Mouse (Mus musculus) lung, embryonic 14.5 days (tissue): ENCODE results near the gene Chst3. TPM values are rescaled to one million over a fixed set of nuclear protein-coding genes. Genes with fewer than 3 reads are reported as not detected.
A peak's percentile ranks its signal among the peaks of the same experiment; 100 is the strongest.
"Not testable (repeated sequence)": the region's sequence is repeated elsewhere in the genome, so short reads cannot be mapped to it uniquely, and the experiment has no call there.

Source experiments
- ATAC-seq: fragments of 200-750 bp; cut with Nextera tagmentation; 2 replicates; pipeline ENCODE4 v1.8.0; 2017; ENCODE audit warnings: mild to moderate bottlenecking, moderate TSS enrichment, moderate library complexity; ENCODE audit not compliant: insufficient read depth
- DNase-seq: peaks from one replicate; pipeline ENCODE4 v3.0.0-alpha.2; 2015
- H3K27ac ChIP-seq: fragments of 300-500 bp; sonication (generic); 2 replicates; pipeline ENCODE4 v1.5.1; 2014; ENCODE audit warnings: low read depth, mild to moderate bottlenecking, moderate library complexity
- H3K27me3 ChIP-seq: fragments of 300-500 bp; sonication (generic); 2 replicates; pipeline ENCODE4 v1.6.1; 2014; ENCODE audit warnings: low read length, control low read depth; ENCODE audit not compliant: insufficient read depth
- H3K36me3 ChIP-seq: fragments of 300-500 bp; sonication (generic); 2 replicates; pipeline ENCODE4 v1.6.1; 2014; ENCODE audit warnings: control low read depth; ENCODE audit not compliant: insufficient read depth
- H3K4me1 ChIP-seq: fragments of 300-500 bp; sonication (generic); 2 replicates; pipeline ENCODE4 v1.6.1; 2014; ENCODE audit warnings: antibody characterized with exemption, control low read depth; ENCODE audit not compliant: insufficient read depth
- H3K4me2 ChIP-seq: fragments of 300-500 bp; sonication (generic); 2 replicates; pipeline ENCODE4 v1.6.1; 2014; ENCODE audit warnings: mild to moderate bottlenecking
- H3K4me3 ChIP-seq: fragments of 300-500 bp; sonication (generic); 2 replicates; pipeline ENCODE4 v1.5.1; 2014; ENCODE audit warnings: low read depth, low read length
- H3K9ac ChIP-seq: fragments of 300-500 bp; sonication (generic); 2 replicates; pipeline ENCODE4 v1.6.1; 2014
- H3K9me3 ChIP-seq: fragments of 300-500 bp; sonication (generic); 2 replicates; pipeline ENCODE4 v1.6.1; 2016; ENCODE audit warnings: low read depth, low read length, control low read depth
- CTCF ChIP-seq: IDR thresholded peaks from 2 replicates; pipeline ENCODE4 v1.5.1; 2016; ENCODE audit warnings: antibody characterized with exemption, low read depth
- WGBS: fragments of 180-500 bp; shearing (Covaris S2); extraction: QIAGEN DNeasy Blood & Tissue Kit; methylation state at CpG from one replicate; pipeline ENCODE4 v1.1.7; 2014; 5-methylcytosine and 5-hydroxymethylcytosine counted together
- polyA plus RNA-seq: library from polyadenylated mRNA; unstranded; fragments of >200 nt; fragmentation: Nextera tagmentation; extraction: Ambion mirVana; gene quantifications from 2 replicates; pipeline ENCODE4 v1.2.1, GENCODE M21; 2014

Chst3 gene
- polyA plus RNA-seq, 1 experiment from 2014 or later: 2.1 TPM

DNA sequence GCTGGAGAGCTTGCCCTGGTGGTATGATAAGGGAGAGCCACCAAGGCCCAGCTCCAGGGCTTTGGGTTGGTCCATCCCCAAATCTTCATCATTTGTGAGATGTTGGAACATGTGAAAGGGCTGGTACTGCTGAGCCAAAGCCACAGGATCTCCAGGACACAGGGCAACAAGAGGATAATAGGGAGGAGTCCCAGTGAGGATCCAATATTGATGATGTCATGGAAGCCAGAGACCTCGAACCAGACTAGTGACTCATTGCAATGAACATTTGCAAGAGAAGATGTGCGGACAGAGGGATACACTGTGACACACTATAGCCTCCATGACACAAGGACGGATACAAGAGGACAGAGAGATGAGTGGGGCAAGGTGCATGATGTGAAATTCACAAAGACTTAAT, 60.9 kb downstream of the Chst3 start:
- ATAC-seq (no peak), DNase-seq (no peak)
- Histone ChIP-seq H3K27ac (no peak overlapping the region), H3K9me3 (no peaks in the 10 kb centered on the region), H3K9ac (no peak overlapping the region), H3K4me2 (no peak overlapping the region), H3K4me3 (no peak overlapping the region), H3K36me3 (no peaks in the 10 kb centered on the region), H3K27me3 (no peaks in the 10 kb centered on the region), H3K4me1 (no peaks in the 10 kb centered on the region)
- TF ChIP-seq CTCF: no peak
- WGBS: 87% methylated on average over 3 of the region's 3 CpGs

DNA sequence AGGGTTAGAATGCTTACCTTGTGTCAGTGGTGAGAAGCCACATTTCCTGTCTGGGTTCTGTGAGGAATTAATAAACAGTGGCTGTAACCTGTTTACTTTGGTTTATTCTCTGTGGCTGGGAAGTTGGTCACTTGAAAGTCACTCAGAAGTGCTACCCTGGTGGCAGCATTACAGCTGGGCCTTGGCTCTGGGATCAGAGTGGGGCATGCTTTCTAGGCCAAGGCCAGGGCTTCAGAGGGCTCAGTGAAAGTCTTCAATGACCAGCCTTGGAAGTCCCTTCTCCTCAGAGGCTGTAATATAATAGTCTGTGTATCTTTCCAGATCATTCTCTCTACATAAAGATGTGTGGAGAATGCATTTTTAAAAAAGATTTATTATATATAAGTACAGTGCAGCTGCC, 63.0 kb downstream of the Chst3 start:
- no peak overlapping the region for H3K4me3 ChIP-seq
- H3K27ac ChIP-seq: no peak overlapping the region
- DNase-seq (no peak), ATAC-seq (no peak)
- no peaks in the 10 kb centered on the region for H3K36me3 ChIP-seq
- H3K9ac ChIP-seq: no peak overlapping the region
- no peak for TF ChIP-seq CTCF
- no peaks in the 10 kb centered on the region for H3K9me3 ChIP-seq
- no peaks in the 10 kb centered on the region for H3K4me1 ChIP-seq
- no peaks in the 10 kb centered on the region for H3K27me3 ChIP-seq
- H3K4me2 ChIP-seq: no peak overlapping the region

DNA sequence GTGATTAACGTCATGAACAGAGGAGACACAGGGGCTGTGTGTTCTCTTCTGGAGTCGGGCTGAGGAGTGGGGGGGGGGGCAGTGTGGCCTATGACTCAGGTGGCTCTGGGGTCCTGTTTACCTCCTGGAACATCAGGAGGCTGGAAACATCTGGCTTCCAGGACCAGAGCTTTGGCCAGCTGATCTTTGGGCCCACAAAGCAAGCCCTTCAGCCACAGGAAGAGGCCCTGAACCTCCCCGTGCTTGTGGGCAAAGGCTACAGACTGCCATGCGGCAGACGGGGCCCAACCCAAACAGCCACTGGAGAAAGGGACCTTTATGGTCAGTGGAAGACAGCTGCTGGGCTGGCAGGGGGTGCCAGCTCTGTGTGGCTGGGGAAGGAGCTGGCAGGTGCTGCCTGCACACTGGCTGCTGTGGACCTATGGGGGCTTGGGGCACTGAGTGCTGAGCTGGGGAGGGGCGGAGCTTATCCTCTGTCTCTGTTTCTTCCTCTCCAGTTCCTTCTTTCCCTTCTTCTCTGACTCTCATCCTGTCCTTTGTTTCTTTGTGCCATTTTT, 67.9 kb downstream of the Chst3 start:
- H3K4me1 ChIP-seq: no peaks in the 10 kb centered on the region
- 61% methylated on average over 6 of the region's 6 CpGs for WGBS
- H3K36me3 ChIP-seq: no peaks in the 10 kb centered on the region
- no peak overlapping the region for H3K4me3 ChIP-seq
- no peak overlapping the region for H3K4me2 ChIP-seq
- ATAC-seq: no peak
- no peaks in the 10 kb centered on the region for H3K9me3 ChIP-seq
- no peak for DNase-seq
- no peak overlapping the region for H3K27ac ChIP-seq
- H3K9ac ChIP-seq: no peak overlapping the region
- no peak for TF ChIP-seq CTCF
- no peaks in the 10 kb centered on the region for H3K27me3 ChIP-seq

DNA sequence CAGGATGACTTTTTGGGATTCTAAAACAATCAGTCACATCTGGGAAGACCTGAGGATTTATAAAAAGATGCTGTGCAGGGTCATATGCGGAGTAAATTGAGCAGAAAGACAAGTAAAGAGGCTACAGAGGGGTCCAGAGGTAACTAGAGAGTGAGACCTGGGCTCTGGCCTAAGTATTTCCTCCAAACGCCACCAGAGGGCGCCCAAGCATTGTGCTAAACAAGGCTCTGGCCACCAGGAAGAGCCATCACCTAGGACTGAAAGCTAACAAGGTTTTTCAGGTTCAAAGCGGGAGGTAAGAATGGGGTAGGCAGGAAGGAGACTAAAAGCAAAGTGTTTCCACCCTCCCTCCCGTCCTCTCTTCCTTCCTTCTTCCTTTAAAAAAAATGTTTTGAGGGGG, 71.0 kb downstream of the Chst3 start:
- peak; percentile 97 for TF ChIP-seq CTCF
- Histone ChIP-seq H3K4me3 (no peak overlapping the region), H3K9me3 (no peaks in the 10 kb centered on the region), H3K4me1 (no peaks in the 10 kb centered on the region), H3K9ac (no peak overlapping the region), H3K27ac (no peak overlapping the region), H3K36me3 (no peaks in the 10 kb centered on the region), H3K4me2 (no peak overlapping the region), H3K27me3 (no peaks in the 10 kb centered on the region)
- peak; percentile 93 for DNase-seq
- WGBS: 3% methylated on average over 5 of the region's 5 CpGs
- ATAC-seq: peak; percentile 47; the same call in 1 of the 2 replicates

DNA sequence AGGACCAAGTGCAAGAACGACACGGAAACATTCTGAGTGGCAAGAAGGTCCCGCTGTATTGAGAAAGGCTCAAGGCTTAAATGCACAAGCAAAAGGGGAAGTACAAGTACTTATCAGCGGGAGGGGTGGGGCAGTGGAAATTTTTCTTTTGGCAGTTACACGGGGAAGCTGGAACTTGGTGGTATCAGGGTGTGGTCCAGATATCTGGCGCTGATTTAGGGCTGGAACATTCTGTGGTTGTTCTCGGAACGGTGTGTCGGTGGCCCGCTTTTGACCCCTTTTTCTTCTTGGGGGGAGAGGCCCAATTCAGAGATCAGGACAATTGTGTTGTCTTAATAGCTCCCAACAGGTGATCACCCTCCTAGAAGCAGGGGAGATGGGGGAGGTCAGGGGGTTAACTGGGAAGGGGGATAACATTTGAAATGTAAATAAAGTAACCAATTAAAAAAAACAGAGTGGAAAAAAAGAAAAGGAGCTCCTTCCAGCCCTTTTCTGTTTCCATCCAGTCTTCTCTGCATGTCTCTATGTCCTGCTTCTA, 71.5 kb downstream of the Chst3 start:
- not testable (repeated sequence) for ATAC-seq, H3K27ac ChIP-seq, H3K4me2 ChIP-seq, H3K4me1 ChIP-seq, H3K9ac ChIP-seq, H3K36me3 ChIP-seq, H3K9me3 ChIP-seq, DNase-seq, H3K4me3 ChIP-seq, H3K27me3 ChIP-seq
- whole genome bisulfite sequencing: 68% methylated on average over 10 of the region's 10 CpGs

DNA sequence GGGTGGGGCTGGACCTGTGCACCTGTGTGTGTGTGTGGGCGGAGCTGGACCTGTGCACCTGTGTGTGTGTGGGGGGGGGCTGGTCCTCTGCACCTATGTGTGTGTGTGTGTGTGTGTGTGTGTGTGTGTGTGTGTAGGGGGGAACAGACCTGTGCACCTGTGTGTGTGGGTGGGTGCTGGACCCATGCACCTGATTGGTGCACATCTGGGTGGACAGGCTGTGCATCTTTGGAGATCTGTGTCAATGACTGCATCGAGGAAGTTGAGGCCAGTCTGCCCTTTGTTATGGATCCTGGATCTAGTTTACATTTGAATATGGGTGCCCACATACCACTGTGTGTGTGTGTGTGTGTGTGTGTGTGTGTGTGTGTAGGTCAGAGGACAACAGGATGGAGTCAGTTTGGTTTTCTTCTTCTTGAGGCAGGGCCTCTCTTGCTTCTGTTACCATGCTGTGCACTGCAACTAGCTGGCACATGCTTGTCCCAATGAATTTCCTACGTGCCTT, 77.4 kb downstream of the Chst3 start:
- ATAC-seq: no peak

DNA sequence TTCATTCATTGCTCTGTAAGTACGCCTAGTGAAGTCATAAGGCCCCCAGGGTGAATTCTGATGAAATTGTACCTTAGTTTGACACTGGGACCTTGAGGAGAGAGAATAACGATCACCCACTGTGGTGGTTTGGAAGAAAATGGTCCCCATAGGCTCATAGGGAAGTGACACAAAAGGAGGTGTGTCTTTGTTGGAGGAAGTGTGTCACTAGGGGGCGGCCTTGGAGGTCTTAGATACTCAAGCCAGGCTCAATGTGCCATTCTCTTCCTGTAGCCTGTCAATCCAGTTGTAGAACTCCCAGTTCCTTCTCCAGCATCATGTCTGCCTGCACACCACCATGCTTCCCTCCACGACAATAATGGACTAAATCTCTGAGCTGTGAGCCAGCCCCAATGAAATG, 78.3 kb downstream of the Chst3 start:
- no peak for TF ChIP-seq CTCF

More for the DNA sequence above, 77.4 kb downstream of the Chst3 start:
- 88% methylated on average over 3 of the region's 3 CpGs for WGBS
- no peak overlapping the region for H3K4me3 ChIP-seq
- no peak for TF ChIP-seq CTCF
- DNase-seq: no peak
- no peaks in the 10 kb centered on the region for H3K9me3 ChIP-seq
- H3K27me3 ChIP-seq: no peaks in the 10 kb centered on the region
- no peak overlapping the region for H3K4me2 ChIP-seq
- no peak overlapping the region for H3K27ac ChIP-seq
- no peaks in the 10 kb centered on the region for H3K36me3 ChIP-seq
- no peaks in the 10 kb centered on the region for H3K4me1 ChIP-seq
- no peak overlapping the region for H3K9ac ChIP-seq

DNA sequence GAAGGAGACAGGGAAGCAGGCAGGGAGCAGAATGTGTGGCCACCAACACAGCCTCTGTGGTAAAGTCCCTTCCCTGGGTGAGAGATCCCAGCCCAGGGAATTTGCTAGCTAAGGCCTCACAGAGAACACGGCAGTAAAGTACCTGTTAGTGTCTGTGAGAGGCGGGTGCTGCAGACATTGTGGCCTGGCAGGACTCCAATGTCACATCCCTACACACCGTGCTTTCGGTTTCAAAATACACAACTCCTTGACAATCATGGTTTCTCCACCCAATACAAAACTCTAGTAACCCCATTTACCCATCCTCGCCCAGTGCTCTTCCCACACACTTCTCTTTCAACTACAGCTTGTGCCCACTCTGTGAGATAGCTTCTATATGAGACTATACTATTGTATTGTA, 80.4 kb downstream of the Chst3 start:
- ATAC-seq (no peak), DNase-seq (no peak)
- no peak for TF ChIP-seq CTCF
- Histone ChIP-seq H3K4me3 (no peak overlapping the region), H3K9ac (no peak overlapping the region), H3K9me3 (no peaks in the 10 kb centered on the region), H3K4me2 (no peak overlapping the region), H3K27me3 (no peaks in the 10 kb centered on the region), H3K36me3 (no peaks in the 10 kb centered on the region), H3K4me1 (peaks cover 10% of the 10 kb centered on the region), H3K27ac (no peak overlapping the region)
- WGBS: 72% methylated on average over 5 of the region's 5 CpGs

More for the DNA sequence above, 78.3 kb downstream of the Chst3 start:
- DNase-seq (no peak), ATAC-seq (no peak)
- WGBS: 84% methylated on average over 4 of the region's 4 CpGs
- H3K36me3 ChIP-seq: no peaks in the 10 kb centered on the region
- H3K4me2 ChIP-seq: no peak overlapping the region
- no peak overlapping the region for H3K4me3 ChIP-seq
- H3K27ac ChIP-seq: no peak overlapping the region
- H3K9ac ChIP-seq: no peak overlapping the region
- H3K4me1 ChIP-seq: peaks cover 6% of the 10 kb centered on the region; the same call in 1 of the 2 replicates
- H3K9me3 ChIP-seq: no peaks in the 10 kb centered on the region
- H3K27me3 ChIP-seq: no peaks in the 10 kb centered on the region
